Mouse (Mus musculus) yolk sac, embryonic 10.5 days (tissue): Measurements from ENCODE around the gene Gsk3a.

Experiments
- DNase-seq: peaks from one replicate; pipeline ENCODE4 v3.0.0-alpha.2; 2017; ENCODE audit warnings: low spot score

Gene Gsk3a

DNA sequence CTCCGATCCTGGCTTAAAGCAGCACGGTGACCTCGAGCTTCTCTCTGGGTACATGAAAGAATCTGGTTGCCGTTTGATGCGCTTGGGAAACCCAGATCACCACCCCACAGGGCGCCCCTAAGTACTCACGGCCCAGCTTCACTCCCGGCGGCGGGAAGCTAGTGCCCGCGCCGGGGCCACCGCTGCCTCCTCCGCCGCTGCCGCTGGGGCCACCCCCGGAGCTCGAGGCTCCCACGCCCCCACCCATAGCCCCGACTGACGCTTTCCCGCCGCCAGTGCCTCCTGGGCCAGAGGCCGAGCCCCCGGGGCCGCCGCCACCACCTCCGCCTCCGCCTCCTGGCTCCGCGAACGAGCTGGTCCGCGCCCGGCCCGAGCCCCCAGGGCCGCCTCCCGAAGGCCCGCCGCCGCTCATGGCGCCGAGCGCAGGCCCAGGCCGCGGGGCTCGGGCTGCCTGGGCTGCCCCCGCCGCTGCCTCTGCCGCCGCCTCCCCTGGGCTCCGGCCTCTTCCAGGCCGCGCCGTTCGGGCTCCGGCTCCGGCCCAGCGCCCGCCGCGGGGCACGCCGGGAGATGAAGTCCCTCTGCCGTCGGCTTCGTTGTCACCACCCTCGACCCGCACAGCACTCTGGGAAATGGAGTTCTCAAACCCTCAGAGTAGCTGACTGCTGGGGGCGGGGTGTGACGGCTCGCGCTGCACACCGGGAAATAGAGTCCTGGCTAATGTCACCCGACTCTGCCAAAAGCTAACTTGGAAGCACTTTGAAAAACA lies at the start of gene Gsk3a:
Gsk3a (minus strand) TSS at position 603 of the 766 bp plus-strand sequence.
- peak; percentile 98 for DNase-seq

- no peak for DNase-seq
Observed at GRCm38 (mm10) chr7:25286989-25287388, 49.3 kb upstream of the Gsk3a start.

DNA sequence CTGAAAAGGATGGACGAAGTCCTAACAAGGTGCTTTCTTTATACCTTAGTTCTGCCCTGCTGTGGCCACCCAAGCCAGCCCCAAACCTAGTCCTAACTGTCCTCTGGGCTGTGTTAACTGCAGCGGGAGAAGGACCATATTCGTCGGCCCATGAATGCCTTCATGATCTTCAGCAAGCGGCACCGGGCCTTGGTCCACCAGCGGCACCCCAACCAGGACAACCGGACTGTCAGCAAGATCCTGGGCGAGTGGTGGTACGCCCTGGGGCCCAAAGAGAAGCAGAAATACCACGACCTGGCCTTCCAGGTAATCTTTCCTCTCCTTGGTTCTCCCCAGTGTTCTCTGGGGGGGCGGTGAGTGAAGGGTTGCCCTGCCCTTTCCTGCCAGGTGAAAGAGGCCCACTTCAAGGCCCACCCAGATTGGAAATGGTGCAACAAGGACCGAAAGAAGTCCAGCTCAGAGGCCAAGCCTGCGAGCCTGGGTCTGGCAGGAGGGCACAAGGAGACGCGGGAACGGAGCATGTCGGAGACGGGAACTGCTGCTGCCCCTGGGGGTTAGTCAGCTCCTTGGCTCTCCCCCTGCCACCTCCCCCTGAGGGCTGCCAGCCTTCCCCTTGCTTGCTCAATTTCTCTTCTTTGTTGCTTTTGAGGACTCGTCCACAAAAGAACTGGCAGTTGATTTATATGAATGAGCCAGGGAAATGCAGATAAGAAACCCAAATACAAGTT lies 48.0 kb upstream of the Gsk3a start:
- no peak for DNase-seq

DNA sequence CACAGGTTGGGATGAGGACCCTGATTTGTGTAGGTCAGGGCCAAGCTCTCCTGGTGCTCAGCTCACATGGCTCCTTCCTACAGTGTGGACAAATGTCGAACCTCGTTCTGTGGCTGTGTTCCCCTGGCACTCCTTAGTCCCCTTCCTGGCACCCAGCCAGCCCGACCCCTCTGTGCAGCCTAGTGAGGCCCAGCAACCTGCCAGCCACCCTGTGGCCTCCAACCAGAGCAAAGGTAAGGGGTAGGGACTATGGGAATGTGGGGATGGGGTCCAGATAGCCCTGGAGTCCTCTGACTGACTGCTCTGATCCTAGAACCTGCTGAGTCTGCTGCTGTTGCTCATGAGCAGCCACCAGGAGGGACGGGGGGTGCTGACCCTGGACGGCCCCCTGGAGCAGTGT lies 47.1 kb upstream of the Gsk3a start:
- DNase-seq = no peak

DNA sequence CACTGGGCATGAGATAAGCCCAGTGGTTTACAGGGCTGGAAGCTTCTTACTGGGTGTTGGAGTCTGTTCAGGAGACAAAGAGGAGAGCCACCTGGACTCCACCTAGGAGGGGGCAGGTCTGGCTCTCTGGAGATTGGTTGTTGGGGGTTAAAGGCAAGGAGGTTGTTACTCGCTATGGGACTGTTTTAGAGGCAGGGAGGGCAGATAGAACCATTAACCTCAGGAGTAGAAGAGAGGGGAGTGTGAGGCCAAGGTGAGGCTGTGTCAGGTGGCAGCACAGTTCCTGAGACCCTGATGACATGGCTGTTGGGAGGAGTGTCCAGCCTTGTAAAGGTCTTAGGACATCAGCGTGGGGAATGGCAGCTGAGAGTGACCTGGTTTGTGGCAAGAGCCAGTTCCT lies 46.5 kb upstream of the Gsk3a start:
- no peak for DNase-seq

DNA sequence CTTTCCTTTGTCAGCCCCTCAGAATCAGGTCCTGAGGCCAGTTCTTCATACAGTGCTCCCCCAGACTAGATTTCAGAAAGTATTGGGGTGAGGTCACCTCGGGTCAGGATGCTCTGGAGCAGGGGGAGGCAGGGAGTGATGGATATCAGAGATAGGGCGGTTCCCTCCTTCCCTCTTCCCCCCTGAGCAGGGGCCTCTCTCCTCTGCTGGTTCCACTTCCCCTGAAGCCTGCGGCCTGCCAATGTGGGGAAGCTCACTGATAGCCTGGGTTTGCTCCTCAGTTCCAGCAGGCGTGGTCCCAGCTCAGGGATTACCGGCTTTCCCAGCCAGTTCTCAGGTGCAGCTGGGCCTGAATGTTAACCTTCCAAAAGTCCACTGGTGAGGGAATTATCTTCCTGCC lies 46.0 kb upstream of the Gsk3a start:
- no peak for DNase-seq

DNA sequence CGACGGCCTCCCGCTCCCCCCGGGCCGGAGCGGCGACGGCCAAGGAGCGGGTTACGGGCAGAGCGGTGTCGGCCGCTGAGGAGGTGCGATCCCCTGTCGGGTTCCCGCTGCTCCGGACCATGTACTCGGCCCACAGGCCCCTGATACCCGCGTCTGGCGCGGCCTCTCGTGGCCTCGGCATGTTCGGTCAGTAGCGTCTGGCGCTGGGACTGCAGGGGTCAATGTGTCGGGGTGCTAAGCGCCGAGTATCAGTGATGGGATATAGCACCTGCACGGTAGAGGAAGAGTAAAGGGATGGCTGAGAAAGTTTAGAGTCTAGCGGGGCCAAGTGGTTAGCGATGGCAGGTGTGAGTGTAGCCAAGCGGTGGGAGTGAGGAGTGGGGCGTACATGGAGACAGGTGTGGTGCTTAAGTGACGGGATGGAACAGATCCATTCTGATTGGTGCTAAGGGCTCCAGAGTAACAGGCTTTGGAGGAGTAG lies 45.1 kb upstream of the Gsk3a start:
- DNase-seq = peak; percentile 71

DNA sequence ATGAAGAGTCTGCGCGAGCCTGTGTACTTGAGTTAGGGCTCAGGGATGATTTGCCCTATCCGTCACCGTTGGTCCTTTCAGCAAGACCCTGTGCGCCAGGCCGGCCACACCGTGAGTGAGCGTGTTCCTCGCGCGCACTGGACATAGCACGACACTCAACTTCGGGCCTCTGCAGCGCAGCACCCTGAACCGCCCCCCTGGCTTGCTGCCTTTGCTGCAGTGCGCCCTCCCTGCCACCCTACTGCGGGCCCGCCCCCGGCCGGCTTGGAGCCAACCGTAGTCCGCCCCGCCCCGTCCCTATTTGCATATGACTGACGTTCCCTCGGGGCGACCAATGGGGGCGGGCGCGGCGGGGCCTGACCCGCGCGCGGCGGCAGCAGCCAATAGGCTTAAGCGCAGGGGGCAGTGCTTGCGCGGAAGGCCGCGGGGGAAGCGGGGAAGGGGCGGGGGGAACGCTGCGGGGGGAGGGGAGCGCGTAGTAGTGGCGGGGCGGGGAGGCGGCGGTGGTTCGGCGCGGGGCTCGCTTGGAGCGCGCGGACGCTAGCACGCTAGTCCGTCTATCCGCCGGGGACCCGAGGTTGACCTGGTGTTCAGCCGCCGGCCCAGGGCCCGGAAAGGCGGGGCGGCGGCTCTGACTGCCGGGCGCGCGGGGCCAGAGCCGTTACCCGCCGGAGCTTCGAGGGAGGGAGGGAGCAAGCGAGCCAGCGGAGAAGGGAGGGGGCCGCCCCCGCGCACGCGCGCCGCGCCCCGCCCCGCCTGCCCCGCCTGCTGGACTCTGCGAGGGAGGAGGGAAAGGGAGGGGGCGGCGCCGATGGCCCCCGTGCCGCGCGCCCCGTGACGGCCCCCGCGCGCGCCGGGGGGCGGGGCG lies 44.3 kb upstream of the Gsk3a start:
- peak; percentile 98 for DNase-seq

GRCm38 (mm10) chr7:25281166-25281733 lies 43.6 kb upstream of the Gsk3a start:
- no peak for DNase-seq

DNA sequence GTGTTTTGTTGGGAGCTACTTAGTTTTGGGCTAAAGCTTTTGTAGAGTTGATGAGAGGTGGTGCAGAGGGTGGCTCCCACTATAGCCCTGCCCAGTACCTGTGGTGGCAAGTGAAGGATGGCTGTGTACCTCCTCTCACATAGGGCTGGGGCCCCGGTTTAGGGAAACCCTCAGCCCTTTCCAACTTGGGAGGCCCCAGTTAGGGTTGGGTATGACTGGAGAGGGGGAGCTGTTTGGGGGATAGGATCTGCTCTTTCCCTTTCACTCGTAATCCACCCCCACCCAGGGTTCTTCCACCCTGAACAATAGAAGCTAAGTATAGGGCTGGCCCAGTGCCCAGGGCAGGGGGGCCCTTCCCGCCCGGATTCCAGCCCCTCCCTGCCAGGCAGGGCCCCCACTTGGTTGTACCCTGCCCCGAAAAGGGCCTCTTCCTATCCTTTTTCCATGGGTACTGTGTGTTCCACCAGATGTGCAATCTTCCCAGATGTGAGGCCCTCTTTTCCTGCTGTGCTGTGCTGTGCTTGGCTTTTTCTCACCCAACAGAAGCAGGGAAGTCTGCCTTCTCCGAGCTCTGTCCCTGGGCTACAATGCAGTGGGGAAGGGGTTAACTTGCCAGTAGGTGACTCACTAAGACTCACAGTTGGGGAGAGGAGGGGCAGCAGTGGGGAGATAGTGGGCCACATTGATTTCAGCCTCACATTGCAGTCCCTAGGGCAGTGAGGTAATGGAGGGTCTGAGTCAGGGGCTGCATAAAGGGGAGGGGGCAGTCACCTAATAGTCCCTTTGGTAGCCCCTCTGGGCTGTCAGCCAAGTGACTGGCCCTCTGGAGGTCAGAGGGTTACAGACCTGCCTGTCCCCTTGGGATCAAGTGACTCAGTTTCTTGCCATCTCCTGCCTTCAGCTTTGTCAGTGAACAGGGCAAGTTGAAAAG lies 42.5 kb upstream of the Gsk3a start:
- peak; percentile 31 for DNase-seq

- DNase-seq = no peak
Observed at GRCm38 (mm10) chr7:25279076-25279860, 41.6 kb upstream of the Gsk3a start.

GRCm38 (mm10) chr7:25278341-25279075 lies 40.9 kb upstream of the Gsk3a start:
- DNase-seq = peak; percentile 95

DNA sequence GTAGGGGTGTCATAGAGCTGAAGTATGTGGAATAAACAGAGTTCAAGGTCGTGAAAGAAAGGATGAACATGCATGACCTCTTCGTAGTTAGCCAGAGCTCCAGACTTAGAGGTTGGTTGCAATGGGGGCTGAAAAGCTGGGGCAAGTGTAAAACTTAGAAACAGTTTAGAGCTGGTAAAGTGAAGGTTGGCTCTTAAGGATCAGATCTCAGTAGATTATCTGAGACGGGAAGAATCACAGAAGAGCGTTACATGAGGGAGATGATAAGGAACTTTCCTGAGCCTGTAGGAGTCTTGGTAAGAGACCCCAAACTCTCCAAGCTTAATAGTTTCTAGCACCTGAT lies 40.3 kb upstream of the Gsk3a start:
- DNase-seq = no peak

GRCm38 (mm10) chr7:25277405-25277804 lies 39.8 kb upstream of the Gsk3a start:
- DNase-seq = no peak

DNA sequence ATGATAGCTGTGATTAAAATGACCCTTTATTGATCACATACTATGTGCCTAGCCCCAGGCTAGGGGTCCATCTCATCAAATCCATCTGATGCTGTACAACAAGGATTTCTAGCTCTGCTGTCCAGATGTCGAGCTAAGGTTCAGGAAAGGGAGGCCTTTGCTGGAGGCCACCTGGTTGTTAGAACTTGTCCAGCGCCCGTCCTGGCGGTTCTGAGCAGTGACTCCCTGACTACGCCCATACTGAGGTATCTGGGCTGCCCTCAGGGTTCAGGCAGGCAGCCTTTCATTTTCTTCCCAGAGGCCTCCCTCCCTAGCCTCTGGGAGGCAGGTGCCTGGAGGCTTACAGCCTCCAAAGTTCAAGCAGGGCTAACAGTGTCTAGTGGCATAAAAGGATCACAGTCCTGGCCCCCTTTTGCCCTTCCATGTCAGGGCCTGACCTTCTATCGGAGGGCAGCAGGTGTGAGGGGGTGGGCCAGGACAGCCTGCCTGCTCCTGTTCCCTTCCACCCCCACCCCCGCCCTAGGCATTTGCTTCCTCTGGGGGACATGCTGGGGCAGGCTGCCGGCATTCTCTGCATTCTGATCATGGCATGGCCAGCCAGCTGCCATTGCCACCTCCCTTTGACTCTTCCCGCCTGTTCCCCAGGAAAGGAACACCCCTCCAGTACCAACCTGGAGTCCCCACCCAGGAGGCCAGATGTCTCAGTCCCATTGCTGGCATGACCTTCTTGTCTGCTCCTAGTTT lies 38.1 kb upstream of the Gsk3a start:
- DNase-seq = no peak

GRCm38 (mm10) chr7:25274996-25275395 lies 37.3 kb upstream of the Gsk3a start:
- no peak for DNase-seq

- DNase-seq = no peak
Observed at GRCm38 (mm10) chr7:25274571-25274970, 36.9 kb upstream of the Gsk3a start.
